ENCODE assay signal across 33 mouse cellular contexts in genomic region chr9:63263188-63263587, GRCm38 (mm10).
"Had no signal": no experiment of that assay in that cellular context is flagged by ENCODE, and none has a peak within 500 bp of the region (broad histone marks: within the 10 kb centered on the region; RNA-seq: fewer than 3 reads in every experiment).

No protein-coding gene starts in this region.

- H3K4me2 ChIP-seq: heart, embryonic 11.5 days; heart, embryonic 12.5 days; heart, embryonic 13.5 days; heart, embryonic 15.5 days; hindbrain, embryonic 12.5 days; hindbrain, embryonic 13.5 days; hindbrain, embryonic 14.5 days; hindbrain, embryonic 15.5 days; intestine, embryonic 15.5 days; kidney, embryonic 15.5 days had no signal

- H3K27me3 ChIP-seq: heart, embryonic 12.5 days; heart, embryonic 13.5 days; heart, embryonic 15.5 days; hindbrain, embryonic 12.5 days; hindbrain, embryonic 13.5 days; hindbrain, embryonic 15.5 days; intestine, embryonic 15.5 days; kidney, embryonic 15.5 days had no signal

- H3K9ac ChIP-seq: heart, embryonic 12.5 days; heart, embryonic 13.5 days; heart, embryonic 15.5 days; hindbrain, embryonic 12.5 days; hindbrain, embryonic 13.5 days; hindbrain, embryonic 14.5 days; hindbrain, embryonic 15.5 days; intestine, embryonic 15.5 days; kidney, embryonic 15.5 days had no signal

- ATAC-seq: hindbrain, embryonic 16.5 days; hindbrain, postnatal 0 days; inflammation-experienced regulatory T-cells, adult 6 months; intestine, embryonic 15.5 days; intestine, embryonic 16.5 days; intestine, postnatal 0 days had no signal

- DNase-seq: heart, postnatal 10 days; heart, postnatal 14 days; heart, postnatal 36 days; heart, postnatal 4 days; kidney, adult 11 months; kidney, adult 18-20 months; kidney, adult 8-10 months; kidney, adult 9 months; kidney, postnatal 10 days; kidney, postnatal 25 days; kidney, postnatal 36 days; kidney, postnatal 4 days; layer of hippocampus, adult 9-11 months; layer of hippocampus, postnatal 36 days had no signal

- H3K36me3 ChIP-seq: heart, embryonic 15.5 days; hindbrain, embryonic 12.5 days; hindbrain, embryonic 15.5 days; intestine, embryonic 15.5 days had no signal

- H3K9me3 ChIP-seq: heart, embryonic 10.5 days; heart, embryonic 12.5 days; heart, embryonic 13.5 days; heart, embryonic 15.5 days; hindbrain, embryonic 10.5 days; hindbrain, embryonic 12.5 days; hindbrain, embryonic 13.5 days; hindbrain, embryonic 15.5 days; intestine, embryonic 15.5 days; kidney, embryonic 15.5 days had no signal

- H3K4me1 ChIP-seq: heart, embryonic 10.5 days; intestine, embryonic 15.5 days had no signal

- H3K4me3 ChIP-seq: heart, embryonic 10.5 days; heart, embryonic 12.5 days; heart, embryonic 13.5 days; heart, embryonic 15.5 days; hindbrain, embryonic 10.5 days; hindbrain, embryonic 12.5 days; hindbrain, embryonic 13.5 days; hindbrain, embryonic 15.5 days; intestine, embryonic 15.5 days; kidney, embryonic 15.5 days; layer of hippocampus, adult 2 months; left cerebral cortex, adult 2 months had no signal

- H3K27ac ChIP-seq: heart, embryonic 10.5 days; heart, embryonic 13.5 days; heart, embryonic 15.5 days; hindbrain, embryonic 10.5 days; hindbrain, embryonic 12.5 days; hindbrain, embryonic 13.5 days; hindbrain, embryonic 14.5 days; hindbrain, embryonic 15.5 days; hindbrain, postnatal 0 days; intestine, embryonic 15.5 days; kidney, embryonic 15.5 days; layer of hippocampus, adult 2 months; left cerebral cortex, adult 2 months had no signal
